Mouse (Mus musculus) large intestine, adult 2 months (tissue): ENCODE measurements at regions not wholly inside any gene's neighbourhood (a gene's known extent, or its start where the extent isn't known, plus 50 kb on each side); places are given as distances from the start of the nearest gene placed in this dataset.

Experiments used
- DNase-seq: peaks from one replicate; pipeline ENCODE4 v3.0.0-alpha.2; 2012; ENCODE audit warnings: low read depth, low spot score
- WGBS: fragments of 180-500 bp; shearing (Covaris S2); methylation state at CpG from one replicate; pipeline ENCODE4 v1.1.7; 2018; 5-methylcytosine and 5-hydroxymethylcytosine counted together

- 61% methylated on average over 5 of the region's 5 CpGs for WGBS
These were observed 53.8 kb upstream of the Phc1 start for GRCm38 (mm10) chr6:122394160-122394559.

GRCm38 (mm10) chr6:122393231-122393881 lies 53.0 kb upstream of the Phc1 start:
- DNase-seq: no peak
- WGBS: 57% methylated on average over 19 of the region's 19 CpGs

More at GRCm38 (mm10) chr6:122394160-122394559, 53.8 kb upstream of the Phc1 start:
- DNase-seq: no peak

GRCm38 (mm10) chr6:122391725-122392667 lies 51.6 kb upstream of the Phc1 start:
- peak; percentile 40 for DNase-seq
- 32% methylated on average over 29 of the region's 29 CpGs for WGBS

- no peak for DNase-seq
- WGBS: 83% methylated on average over 10 of the region's 10 CpGs
These were observed 50.8 kb upstream of the Phc1 start for GRCm38 (mm10) chr6:122391126-122391525.

- DNase-seq: no peak
- 78% methylated on average over 13 of the region's 13 CpGs for WGBS
These were observed 50.4 kb upstream of the Phc1 start for GRCm38 (mm10) chr6:122390720-122391119.
